Mouse (Mus musculus) heart, embryonic 16.5 days (tissue): ENCODE data around the gene Shb. TPM values are rescaled to one million over a fixed set of nuclear protein-coding genes. Genes with fewer than 3 reads are reported as not detected.
A peak's percentile ranks its signal among the peaks of the same experiment; 100 is the strongest.

Source experiments
- ATAC-seq: fragments of 200-750 bp; cut with Nextera tagmentation; replicated peaks from 2 replicates; pipeline ENCODE4 v1.8.0; 2017; ENCODE audit warnings: moderate number of reproducible peaks; ENCODE audit not compliant: insufficient read depth, low FRiP score; ENCODE audit errors: extremely low read depth
- H3K27ac ChIP-seq: fragments of 300-500 bp; sonication (generic); 2 replicates; pipeline ENCODE4 v1.5.1; 2014; ENCODE audit warnings: mild to moderate bottlenecking, low read length, control low read depth, moderate library complexity
- H3K27me3 ChIP-seq: fragments of 300-500 bp; sonication (generic); 2 replicates; pipeline ENCODE4 v1.6.1; 2014; ENCODE audit warnings: low read length, mixed read lengths; ENCODE audit not compliant: control insufficient read depth, insufficient read depth
- H3K36me3 ChIP-seq: fragments of 300-500 bp; sonication (generic); 2 replicates; pipeline ENCODE4 v1.6.1; 2014; ENCODE audit not compliant: control insufficient read depth, insufficient read depth
- H3K4me1 ChIP-seq: fragments of 300-500 bp; sonication (generic); 2 replicates; pipeline ENCODE4 v1.6.1; 2014; ENCODE audit warnings: low read length, mixed read lengths; ENCODE audit not compliant: control insufficient read depth, insufficient read depth
- H3K4me2 ChIP-seq: fragments of 300-500 bp; sonication (generic); 2 replicates; pipeline ENCODE4 v1.6.1; 2014; ENCODE audit warnings: low read depth, mild to moderate bottlenecking, control low read depth, low read length
- H3K4me3 ChIP-seq: fragments of 300-500 bp; sonication (generic); 2 replicates; pipeline ENCODE4 v1.5.1; 2014; ENCODE audit warnings: mild to moderate bottlenecking, control low read depth, low read length
- H3K9ac ChIP-seq: fragments of 300-500 bp; sonication (generic); 2 replicates; pipeline ENCODE4 v1.6.1; 2014; ENCODE audit warnings: low read length, control low read depth
- H3K9me3 ChIP-seq: fragments of 300-500 bp; sonication (generic); replicated peaks from 2 replicates; pipeline ENCODE4 v1.6.1; 2016; ENCODE audit warnings: low read length; ENCODE audit not compliant: control insufficient read depth
- WGBS: fragments of 180-500 bp; shearing (Covaris S2); extraction: QIAGEN DNeasy Blood & Tissue Kit; methylation state at CpG from one replicate; pipeline ENCODE4 v1.1.7; 2014; 5-methylcytosine and 5-hydroxymethylcytosine counted together
- polyA plus RNA-seq: library from polyadenylated mRNA; unstranded; fragments of >200 nt; fragmentation: Nextera tagmentation; extraction: Ambion mirVana; gene quantifications from 2 replicates; pipeline ENCODE4 v1.2.1, GENCODE M21; 2015

Gene Shb
- polyA plus RNA-seq, 1 experiment from 2014 or later, result 7.6 TPM

- peaks cover 78% of the 10 kb centered on the region for H3K4me1 ChIP-seq
- no peaks in the 10 kb centered on the region for H3K9me3 ChIP-seq
- H3K9ac ChIP-seq, result no peak overlapping the region; the same call in 1 of the 2 replicates
- 57% methylated on average over 8 of the region's 8 CpGs for WGBS
- no peak overlapping the region for H3K4me3 ChIP-seq
- no peak overlapping the region for H3K4me2 ChIP-seq
- ATAC-seq, result peak; percentile 65
- peaks cover 8% of the 10 kb centered on the region; the same call in 1 of the 2 replicates for H3K36me3 ChIP-seq
- H3K27ac ChIP-seq, result peak overlapping the region; percentile 93
- no peaks in the 10 kb centered on the region for H3K27me3 ChIP-seq
Observed at GRCm38 (mm10) chr4:45483271-45484245, 48.7 kb downstream of the Shb start.

GRCm38 (mm10) chr4:45482271-45482670, 50.0 kb downstream of the Shb start:
- peak overlapping the region; percentile 48 for H3K9ac ChIP-seq
- 77% methylated on average over 13 of the region's 13 CpGs for WGBS
- peaks cover 78% of the 10 kb centered on the region for H3K4me1 ChIP-seq

GRCm38 (mm10) chr4:45481431-45481830, 50.8 kb downstream of the Shb start:
- no peaks in the 10 kb centered on the region for H3K9me3 ChIP-seq
- ATAC-seq, result no peak
- no peak overlapping the region for H3K4me2 ChIP-seq
- no peak overlapping the region for H3K4me3 ChIP-seq
- peaks cover 87% of the 10 kb centered on the region for H3K4me1 ChIP-seq
- 79% methylated on average over 5 of the region's 5 CpGs for WGBS
- no peaks in the 10 kb centered on the region for H3K36me3 ChIP-seq
- no peaks in the 10 kb centered on the region for H3K27me3 ChIP-seq
- no peak overlapping the region for H3K9ac ChIP-seq
- H3K27ac ChIP-seq, result no peak overlapping the region

More at GRCm38 (mm10) chr4:45482271-45482670, 50.0 kb downstream of the Shb start:
- peaks cover 7% of the 10 kb centered on the region; the same call in 1 of the 2 replicates for H3K36me3 ChIP-seq
- no peak for ATAC-seq
- no peak overlapping the region for H3K4me3 ChIP-seq
- no peaks in the 10 kb centered on the region for H3K9me3 ChIP-seq
- no peak overlapping the region for H3K4me2 ChIP-seq
- H3K27ac ChIP-seq, result no peak overlapping the region
- no peaks in the 10 kb centered on the region for H3K27me3 ChIP-seq

- Histone ChIP-seq H3K9ac (0 out of 2 replicates have a peak overlapping the region, but pooled peaks have one; percentile 32), H3K27ac (peak overlapping the region; percentile 89), H3K4me1 (peaks cover 90% of the 10 kb centered on the region), H3K36me3 (no peaks in the 10 kb centered on the region), H3K9me3 (no peaks in the 10 kb centered on the region), H3K27me3 (no peaks in the 10 kb centered on the region), H3K4me2 (no peak overlapping the region), H3K4me3 (no peak overlapping the region)
- no peak for ATAC-seq
- 60% methylated on average over 3 of the region's 3 CpGs for WGBS
Observed at GRCm38 (mm10) chr4:45480595-45480994, 51.7 kb downstream of the Shb start.

- H3K4me3 ChIP-seq, result no peak overlapping the region
- no peak overlapping the region for H3K4me2 ChIP-seq
- H3K36me3 ChIP-seq, result no peaks in the 10 kb centered on the region
- WGBS, result 37% methylated on average over 10 of the region's 10 CpGs
- peak overlapping the region; percentile 89 for H3K27ac ChIP-seq
- peak overlapping the region; percentile 58; the same call in 1 of the 2 replicates for H3K9ac ChIP-seq
- ATAC-seq, result no peak
- H3K9me3 ChIP-seq, result no peaks in the 10 kb centered on the region
- no peaks in the 10 kb centered on the region for H3K27me3 ChIP-seq
- H3K4me1 ChIP-seq, result peaks cover 90% of the 10 kb centered on the region
Observed at GRCm38 (mm10) chr4:45479433-45479832, 52.8 kb downstream of the Shb start.

- Histone ChIP-seq H3K4me2 (no peak overlapping the region), H3K9me3 (no peaks in the 10 kb centered on the region), H3K27ac (peak overlapping the region; percentile 89), H3K36me3 (no peaks in the 10 kb centered on the region), H3K4me1 (peaks cover 93% of the 10 kb centered on the region), H3K27me3 (no peaks in the 10 kb centered on the region), H3K4me3 (no peak overlapping the region), H3K9ac (peak overlapping the region; percentile 58)
- ATAC-seq, result no peak
- 46% methylated on average over 7 of the region's 7 CpGs for WGBS
Observed at GRCm38 (mm10) chr4:45478178-45478577, 54.1 kb downstream of the Shb start.

- H3K4me2 ChIP-seq, result no peak overlapping the region
- peaks cover 97% of the 10 kb centered on the region for H3K4me1 ChIP-seq
- peak overlapping the region; percentile 0 for H3K9ac ChIP-seq
- no peaks in the 10 kb centered on the region for H3K36me3 ChIP-seq
- H3K27me3 ChIP-seq, result no peaks in the 10 kb centered on the region
- 46% methylated on average over 3 of the region's 3 CpGs for WGBS
- ATAC-seq, result no peak
- peak overlapping the region; percentile 60 for H3K27ac ChIP-seq
- no peak overlapping the region for H3K4me3 ChIP-seq
- no peaks in the 10 kb centered on the region for H3K9me3 ChIP-seq
Observed at GRCm38 (mm10) chr4:45477047-45477446, 55.2 kb downstream of the Shb start.

- H3K4me1 ChIP-seq, result peaks cover 89% of the 10 kb centered on the region
- no peak overlapping the region for H3K4me3 ChIP-seq
- no peak overlapping the region for H3K4me2 ChIP-seq
- peak overlapping the region; percentile 15; the same call in 1 of the 2 replicates for H3K9ac ChIP-seq
- H3K9me3 ChIP-seq, result no peaks in the 10 kb centered on the region
- no peaks in the 10 kb centered on the region for H3K27me3 ChIP-seq
- peaks cover 4% of the 10 kb centered on the region; the same call in 1 of the 2 replicates for H3K36me3 ChIP-seq
- 30% methylated on average over 5 of the region's 5 CpGs for WGBS
- no peak for ATAC-seq
- H3K27ac ChIP-seq, result peak overlapping the region; percentile 95
Observed at GRCm38 (mm10) chr4:45474832-45475231, 57.4 kb downstream of the Shb start.

GRCm38 (mm10) chr4:45474131-45474530, 58.1 kb downstream of the Shb start:
- Histone ChIP-seq H3K27ac (peak overlapping the region; percentile 95), H3K9me3 (no peaks in the 10 kb centered on the region), H3K36me3 (peaks cover 4% of the 10 kb centered on the region; the same call in 1 of the 2 replicates), H3K9ac (peak overlapping the region; percentile 32), H3K4me2 (no peak overlapping the region), H3K27me3 (no peaks in the 10 kb centered on the region), H3K4me1 (peaks cover 88% of the 10 kb centered on the region), H3K4me3 (no peak overlapping the region)
- no peak for ATAC-seq
- 80% methylated on average over 4 of the region's 4 CpGs for WGBS
